Mouse (Mus musculus): Measurements from ENCODE around the gene Pde10a.

Gene Pde10a

DNA sequence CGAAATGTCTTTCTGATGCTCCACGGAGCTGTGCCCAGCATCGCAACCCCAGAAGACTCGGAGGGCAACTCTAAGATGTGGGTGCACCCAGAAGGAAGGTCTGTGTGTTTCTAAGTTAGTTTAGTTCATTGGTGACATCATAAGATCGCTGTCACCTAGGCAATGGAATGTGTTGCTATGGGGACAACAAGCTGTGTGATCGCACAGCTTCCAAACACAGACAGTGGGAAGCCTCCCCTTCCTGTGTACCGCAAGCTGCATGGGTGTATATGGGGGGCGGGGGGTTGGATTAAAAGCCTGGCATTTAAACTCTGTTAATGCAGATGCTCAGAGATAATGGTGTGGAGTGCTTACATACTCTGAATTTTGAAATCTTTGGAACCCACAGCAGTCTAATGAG is 56.4 kb downstream of the Pde10a start:
- DNase-seq (ENCODE audit: low read depth): no peak

DNA sequence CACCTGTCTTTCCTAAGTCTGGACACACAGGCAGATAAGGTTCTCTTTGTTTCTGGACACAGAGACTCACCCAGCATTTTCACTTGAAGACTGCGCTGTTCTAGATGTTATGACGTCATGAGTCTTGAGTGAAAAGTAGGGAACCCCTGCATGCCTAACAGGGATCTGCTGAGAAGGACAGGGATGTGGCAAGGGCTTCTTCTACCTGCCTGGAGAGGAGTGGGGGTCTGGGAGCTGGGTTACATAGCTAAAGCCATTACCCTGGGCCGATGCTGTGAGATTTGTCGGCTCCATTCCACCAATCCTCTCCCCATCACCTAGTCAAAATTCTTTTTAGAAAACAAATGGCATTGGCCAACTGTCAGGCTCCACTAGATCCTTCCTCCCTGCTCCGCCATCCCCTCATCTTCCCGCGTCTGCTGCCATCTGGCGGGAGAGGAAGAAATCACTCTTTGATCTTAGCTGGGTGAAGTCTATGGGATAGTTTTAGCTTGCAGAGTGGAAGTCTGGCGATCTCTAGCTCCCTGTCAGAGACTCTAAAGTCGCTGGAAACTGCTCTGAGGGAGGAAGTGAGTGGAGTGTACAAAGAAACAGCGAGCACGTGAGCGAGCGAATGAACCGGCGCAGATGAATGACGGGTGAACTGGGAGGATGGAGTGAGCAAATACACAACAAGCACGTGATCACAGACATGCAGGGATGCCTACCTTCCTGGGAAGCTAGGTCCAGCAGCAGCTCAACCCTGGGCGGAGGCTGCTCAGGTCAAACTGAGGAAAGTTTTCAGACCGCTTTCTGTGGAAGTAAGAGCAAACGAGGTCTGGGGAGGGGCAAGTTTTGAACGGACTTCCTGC is 67.5 kb downstream of the Pde10a start:
- peak; percentile 43 for DNase-seq (ENCODE audit: low read depth)

- DNase-seq (ENCODE audit: low read depth): peak; percentile 35
These were observed 72.6 kb downstream of the Pde10a start for GRCm38 (mm10) chr17:8597790-8598189.

DNA sequence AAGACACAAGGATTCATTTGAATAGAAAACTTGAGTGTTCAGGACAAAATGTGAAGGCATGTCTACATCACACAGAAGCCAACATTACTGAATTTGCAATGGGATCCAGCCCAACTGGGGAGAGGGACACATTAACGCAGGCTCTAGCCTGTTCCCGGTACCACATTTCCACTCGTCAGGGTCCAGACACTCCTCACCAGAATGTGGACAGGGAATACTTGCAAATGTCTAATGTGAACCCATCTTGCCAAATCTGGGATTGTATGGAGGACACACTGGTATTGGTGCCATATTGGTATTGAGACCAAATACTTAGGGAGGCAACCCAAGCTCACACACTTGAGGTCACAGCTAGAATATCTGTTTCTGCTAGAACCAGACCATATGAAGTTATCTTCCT is 77.8 kb downstream of the Pde10a start:
- DNase-seq (ENCODE audit: low read depth): no peak

DNA sequence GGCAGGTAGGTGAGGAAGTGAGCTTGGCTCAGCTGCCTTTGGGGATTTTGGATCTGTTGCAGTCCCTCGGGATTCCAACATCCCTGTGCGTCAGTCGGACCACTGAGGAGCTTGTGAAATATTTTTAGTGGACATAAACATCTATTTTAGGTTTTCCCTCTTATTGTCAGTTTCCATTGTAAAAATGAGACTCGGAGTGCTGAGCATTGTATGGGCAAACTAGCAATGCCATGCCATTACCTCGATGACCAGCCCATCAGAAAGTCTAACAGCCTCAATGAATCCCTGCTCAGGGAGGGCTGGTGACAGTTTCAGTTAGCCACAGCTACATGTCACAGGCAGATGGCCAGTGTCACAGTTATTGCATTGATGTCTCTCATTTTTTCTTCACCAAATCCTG is 80.7 kb downstream of the Pde10a start:
- DNase-seq (ENCODE audit: low read depth): no peak

DNA sequence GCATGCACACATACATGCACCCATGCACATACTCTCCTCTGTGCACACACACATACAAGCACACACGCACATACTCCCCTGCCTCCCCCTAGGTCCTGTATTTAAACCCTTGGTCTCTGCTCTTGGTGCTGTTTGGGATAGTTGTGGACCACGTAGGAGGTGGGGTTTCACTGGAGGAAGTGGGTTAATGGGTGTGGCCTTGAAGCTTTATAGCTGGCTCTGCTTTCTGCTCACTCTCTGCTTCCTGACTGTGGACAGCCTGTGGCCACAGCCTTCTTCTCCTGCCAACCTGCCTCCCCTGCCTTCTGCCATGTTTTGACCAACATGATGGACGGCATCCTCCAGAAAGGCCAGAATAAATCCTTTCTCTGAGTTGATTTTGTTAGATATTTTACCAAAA is 81.5 kb downstream of the Pde10a start:
- DNase-seq (ENCODE audit: low read depth): no peak

DNA sequence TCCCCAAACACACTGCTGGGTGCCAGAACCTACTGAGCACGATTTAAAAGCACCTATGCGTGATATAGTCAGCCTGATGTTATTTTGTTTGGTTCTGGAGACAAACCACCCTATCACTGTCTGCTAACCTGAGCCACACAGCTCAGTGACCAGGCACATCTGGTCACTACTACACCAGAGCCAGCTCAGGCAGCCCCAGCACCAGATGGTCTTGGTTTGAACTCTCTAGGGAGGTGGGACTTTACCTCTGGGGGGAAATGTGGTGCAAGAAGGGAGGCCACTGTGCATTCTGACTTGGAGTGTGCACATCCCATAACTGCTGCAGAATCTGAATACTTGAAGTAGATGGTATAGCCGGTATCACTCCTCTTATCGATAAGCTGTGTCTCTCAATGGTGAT is 86.7 kb downstream of the Pde10a start:
- no peak for DNase-seq (ENCODE audit: low read depth)

DNA sequence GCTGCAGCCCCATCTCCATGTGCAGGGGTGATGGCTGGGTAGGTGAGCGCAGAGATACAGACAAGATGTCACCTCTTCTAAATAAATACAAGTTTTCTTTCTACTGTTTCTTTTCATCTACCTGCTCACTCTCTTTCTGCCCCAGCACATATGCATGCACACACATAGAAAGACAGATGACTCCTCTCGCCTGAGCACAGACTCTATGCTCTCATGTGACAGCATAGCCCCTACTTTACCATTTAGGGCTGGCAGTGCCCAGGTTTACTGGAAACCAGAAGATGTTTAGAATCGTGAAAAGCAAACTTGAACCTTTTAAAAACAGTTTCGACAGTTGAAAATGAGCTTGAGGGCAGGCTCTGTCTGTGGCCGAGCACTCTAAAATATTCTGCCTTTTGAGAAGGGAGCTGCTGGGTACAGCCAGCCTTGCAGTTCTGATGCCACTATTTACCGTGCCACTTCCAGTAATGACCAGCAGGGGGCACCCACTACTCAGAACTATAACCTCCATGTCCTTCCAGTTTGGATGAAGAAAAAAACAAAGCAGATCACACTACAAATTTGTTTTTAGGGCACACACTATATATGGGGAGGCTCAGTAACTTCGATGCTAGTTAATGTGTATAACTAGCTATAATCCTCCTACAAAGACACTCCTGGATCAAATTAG is 88.8 kb downstream of the Pde10a start:
- DNase-seq (ENCODE audit: low read depth): peak; percentile 53

DNA sequence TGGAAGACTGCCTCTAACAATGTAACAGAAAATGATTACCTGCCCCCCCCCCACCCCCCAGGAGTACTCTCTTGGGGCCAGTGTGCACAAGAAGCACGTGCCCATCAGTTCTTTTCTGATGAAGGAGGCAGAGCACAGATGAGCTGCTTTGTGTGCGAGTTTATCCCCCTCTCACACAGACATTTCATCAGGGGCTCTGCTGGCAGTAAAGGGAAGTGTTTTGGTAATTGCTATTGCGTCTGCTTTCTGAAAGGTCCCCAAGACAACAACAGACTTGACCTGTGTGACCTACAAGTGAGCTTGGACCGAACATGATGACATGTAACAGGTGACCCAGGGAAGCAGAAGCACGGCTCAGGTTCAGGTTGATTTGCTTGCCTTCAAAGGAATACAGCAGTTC is 95.2 kb downstream of the Pde10a start:
- no peak for DNase-seq (ENCODE audit: low read depth)

DNA sequence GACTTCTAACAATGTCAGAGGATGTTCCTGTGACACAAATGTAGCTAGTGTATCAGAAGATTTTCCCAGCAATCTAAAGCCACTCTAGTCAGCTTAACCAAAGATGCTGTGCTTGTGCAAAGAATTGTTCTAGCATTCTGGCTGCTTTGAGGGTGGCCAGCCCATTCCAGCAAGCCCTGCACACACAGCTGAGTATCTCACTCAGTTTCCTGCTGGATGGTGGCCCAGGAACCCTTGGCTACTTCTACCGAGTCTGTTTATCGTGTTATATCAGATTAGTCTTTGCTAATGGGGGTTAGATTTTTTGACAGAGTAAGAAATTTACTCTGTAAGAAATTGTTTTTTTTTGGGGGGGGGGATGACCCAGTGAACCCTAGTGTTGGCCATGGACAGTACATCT is 95.9 kb downstream of the Pde10a start:
- DNase-seq (ENCODE audit: low read depth): no peak

- no peak for DNase-seq (ENCODE audit: low read depth)
These were observed 96.7 kb downstream of the Pde10a start for GRCm38 (mm10) chr17:8621906-8622305.

DNA sequence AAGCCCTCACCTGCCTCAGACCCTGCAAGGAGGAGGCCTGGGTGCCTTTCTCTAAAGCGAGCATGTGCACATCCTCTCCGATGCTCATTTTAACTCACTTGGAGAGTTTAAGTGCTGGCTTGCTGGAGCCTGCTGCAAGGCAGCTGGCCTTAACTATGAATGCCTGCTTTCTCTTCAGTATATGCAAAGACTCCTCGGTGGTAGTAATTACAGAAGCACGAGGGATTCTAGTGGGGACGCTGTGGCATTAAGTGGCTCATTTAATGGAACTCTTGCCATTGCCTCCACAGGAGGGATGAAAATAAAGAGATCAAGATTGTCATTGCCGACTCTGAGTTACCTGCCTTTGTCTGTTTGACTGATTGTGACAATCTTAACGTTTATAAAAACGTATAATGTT is 101.2 kb downstream of the Pde10a start:
- no peak for DNase-seq (ENCODE audit: low read depth)

DNA sequence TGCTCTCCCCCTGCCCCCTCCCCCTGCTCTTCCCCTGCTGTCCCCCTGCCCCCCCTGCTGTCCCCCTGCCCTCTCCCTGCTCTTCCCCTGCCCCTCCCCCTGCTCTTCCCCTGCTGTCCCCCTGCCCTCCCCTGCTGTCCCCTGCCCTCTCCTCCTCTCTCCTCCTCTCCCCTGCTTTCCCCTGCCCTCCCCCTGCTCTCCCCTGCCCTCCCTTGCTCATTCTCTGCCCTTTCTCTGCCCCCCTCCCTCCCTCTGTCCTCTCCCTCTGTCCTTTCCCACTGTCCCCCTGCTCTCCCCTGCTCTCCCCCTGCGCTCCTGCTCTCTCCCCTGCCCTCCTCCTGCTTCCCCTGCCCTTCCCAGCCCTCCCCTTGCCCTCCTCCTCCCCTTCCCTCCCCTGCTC is 106.5 kb downstream of the Pde10a start:
- no peak for DNase-seq (ENCODE audit: low read depth)

GRCm38 (mm10) chr17:8633596-8633995 is 108.4 kb downstream of the Pde10a start:
- no peak for DNase-seq (ENCODE audit: low read depth)

GRCm38 (mm10) chr17:8634476-8634875 is 109.3 kb downstream of the Pde10a start:
- no peak for DNase-seq (ENCODE audit: low read depth)

DNA sequence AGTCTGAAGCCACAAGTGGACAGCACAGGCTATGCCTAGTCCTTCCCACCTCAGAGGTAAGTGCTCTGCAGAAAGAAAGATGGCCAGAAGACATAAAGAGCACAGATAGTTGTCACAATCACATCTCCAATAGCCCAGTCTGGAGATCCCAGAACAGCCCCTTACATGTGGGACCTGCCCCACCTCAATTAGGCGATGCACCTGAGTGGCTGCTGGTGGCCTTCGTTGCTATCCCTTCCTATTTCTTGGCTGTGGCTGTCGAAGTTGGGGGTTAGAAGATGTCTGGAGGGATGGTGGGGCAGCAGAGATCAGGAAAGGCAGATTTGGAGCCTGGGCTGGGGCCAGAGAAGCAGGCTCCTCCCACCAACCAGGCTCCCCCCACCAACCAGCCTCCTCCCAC is 111.1 kb downstream of the Pde10a start:
- DNase-seq (ENCODE audit: low read depth): no peak

- DNase-seq (ENCODE audit: low read depth): no peak
These were observed 111.5 kb downstream of the Pde10a start for GRCm38 (mm10) chr17:8636691-8637090.

DNA sequence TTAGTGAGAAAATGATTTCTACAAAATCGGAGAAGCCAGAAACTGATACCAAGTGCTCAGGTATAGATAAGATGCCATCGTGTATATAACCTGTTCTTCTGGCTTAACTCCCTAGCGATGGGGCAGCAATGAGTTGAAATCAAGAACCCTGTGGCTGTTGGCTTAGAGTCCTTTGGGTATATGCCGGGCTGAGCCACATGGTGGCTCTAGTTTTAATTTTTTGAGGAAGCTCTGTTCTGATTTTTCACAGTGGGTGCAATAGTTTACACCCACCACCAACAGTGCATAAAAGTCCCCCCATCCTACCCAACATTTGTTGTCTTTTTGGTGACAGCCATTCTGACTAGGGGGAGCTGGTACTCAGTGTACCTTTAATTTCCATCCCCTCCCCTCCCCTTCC is 112.0 kb downstream of the Pde10a start:
- no peak for DNase-seq (ENCODE audit: low read depth)

DNA sequence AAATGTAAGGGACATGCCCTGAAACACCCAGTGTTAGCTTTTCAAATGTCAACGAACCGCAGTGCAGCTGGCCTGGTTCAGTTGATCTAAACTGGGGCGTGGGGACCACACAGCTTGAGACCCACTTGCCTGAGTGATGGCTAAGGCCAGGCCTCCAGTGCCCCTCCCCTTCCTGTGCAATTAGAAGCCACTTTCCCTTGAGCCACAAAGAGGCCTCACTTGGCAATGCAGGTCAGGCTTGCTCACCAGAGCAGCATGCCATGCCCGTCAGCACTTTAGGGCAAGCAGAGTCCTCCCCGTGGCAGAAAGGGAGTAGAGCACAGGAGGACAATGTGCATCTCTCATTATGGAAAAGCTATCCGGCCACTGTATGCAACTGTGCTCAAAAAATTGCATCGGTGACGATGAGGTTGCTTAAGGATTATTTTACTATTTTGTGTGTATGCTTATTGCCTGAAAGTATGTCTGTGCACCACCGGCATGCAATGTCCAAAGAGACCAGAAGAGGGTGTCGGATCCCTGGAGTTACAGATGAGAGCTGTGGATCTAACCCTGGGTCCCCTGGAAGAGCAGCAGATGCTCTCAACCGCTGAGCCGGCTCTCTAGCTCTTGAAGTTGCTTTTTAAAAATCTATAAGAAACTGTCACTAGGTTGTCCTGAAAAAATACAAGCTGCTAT is 114.7 kb downstream of the Pde10a start:
- DNase-seq (ENCODE audit: low read depth): no peak

DNA sequence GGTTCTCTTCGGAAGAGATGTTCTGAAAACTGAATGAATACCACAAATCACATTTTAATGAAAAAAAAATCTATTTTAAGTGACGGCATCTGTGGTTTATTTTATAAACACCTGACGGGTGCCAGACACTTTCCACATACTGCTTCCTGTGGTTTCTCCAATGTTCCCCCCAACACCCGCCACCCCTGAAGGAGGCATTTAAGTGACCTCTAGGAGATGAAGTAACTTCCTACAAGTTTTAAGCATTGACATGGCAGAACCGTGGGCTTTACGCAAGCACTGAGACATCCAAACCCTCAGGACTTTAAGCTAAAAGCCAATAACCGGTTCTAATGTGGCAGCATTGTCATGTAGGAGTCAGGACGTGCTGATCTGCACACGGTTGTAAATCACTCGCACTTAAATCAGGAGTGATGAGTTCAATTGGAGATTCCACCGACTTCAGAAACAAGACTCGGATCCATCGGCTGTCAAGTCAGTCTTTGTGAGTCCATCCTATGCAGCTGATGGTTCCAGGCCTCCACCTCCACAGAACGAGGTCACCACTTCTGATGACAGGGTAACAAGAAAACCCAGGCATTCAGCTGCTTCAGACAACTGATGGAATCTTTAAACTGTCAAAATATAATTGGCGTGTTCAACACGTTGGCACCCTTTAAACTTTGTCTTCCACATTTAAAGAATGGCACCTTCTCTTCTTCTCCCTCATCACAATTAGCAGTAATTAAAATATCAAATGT is 115.7 kb downstream of the Pde10a start:
- no peak for DNase-seq (ENCODE audit: low read depth)

- no peak for DNase-seq (ENCODE audit: low read depth)
These were observed 116.3 kb downstream of the Pde10a start for GRCm38 (mm10) chr17:8641491-8641890.

DNA sequence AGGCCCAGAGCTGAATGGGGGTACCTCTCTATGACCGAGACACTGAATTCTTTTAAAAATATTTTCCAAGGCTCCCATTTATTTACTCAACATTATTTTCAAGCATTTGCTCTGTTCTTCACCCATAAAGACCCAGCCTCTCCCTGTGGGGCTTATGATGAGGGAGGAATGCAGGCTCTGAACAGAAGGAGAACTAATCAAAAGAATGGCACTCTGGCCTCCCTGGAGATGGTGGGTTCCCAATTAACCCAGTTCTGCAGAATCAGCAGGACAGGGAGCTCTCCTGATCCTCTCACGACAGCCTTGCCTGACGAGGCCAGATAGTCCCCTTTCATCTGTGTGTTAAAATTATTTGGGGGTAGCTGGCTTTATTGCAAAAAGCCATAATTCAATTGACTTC is 117.2 kb downstream of the Pde10a start:
- DNase-seq (ENCODE audit: low read depth): no peak

Measured in c-Kit-positive CD71-negative TER-119-negative erythroid progenitor cells, embryonic 14.5 days (primary cell).